Mouse (Mus musculus): ENCODE results near the gene E130208F15Rik.

GRCm38 (mm10) chr7:30333436-30333835 lies 11.9 kb downstream of the E130208F15Rik start:
- TF ChIP-seq CTCF (IDR thresholded peaks at IDR 0.05; ENCODE audit: low read depth, low read length): no peak
- no peak for TF ChIP-seq POLR2A (IDR thresholded peaks at IDR 0.05; ENCODE audit: borderline replicate concordance, low read depth, low read length)
